Mouse (Mus musculus): ENCODE measurements around the gene Cmtm5. TPM values are rescaled to one million over a fixed set of nuclear protein-coding genes. Genes with fewer than 3 reads are reported as not detected.

Gene Cmtm5
- polyA plus RNA-seq, 1 experiment from 2014 or later = 8.5 TPM

MicroRNAs encoded within 50 kb of the gene (microRNA counts, 519-probe panel; counts per million panel counts)
- microRNA mmu-miR-208a (1,377 counts per million, percentile 6 among the panel's probes with 10 or more counts), microRNA mmu-miR-208b (1,133 counts per million, percentile 4 among the panel's probes with 10 or more counts)

Small RNAs within 50 kb of the gene (microRNA-seq; reads per million reads assigned to microRNA genes)
- gene Mir208a (2.9 reads per million, percentile 3 among the genes with 10 or more reads in this experiment), gene Mir208b (124 reads per million, percentile 51 among the genes with 10 or more reads in this experiment)

Other genes with a start within 250 kb of the Cmtm5 start
- 145 and 147 TPM in 2 replicates for gene Acin1, start 249.3 kb upstream of the Cmtm5 start, polyA plus RNA-seq (2014; fragmentation: Nextera tagmentation; extraction: Ambion mirVana)
- 0.17 and 0.24 TPM in 2 replicates for gene Gm29776, start 237.4 kb upstream of the Cmtm5 start, polyA plus RNA-seq (2014; fragmentation: Nextera tagmentation; extraction: Ambion mirVana)
- 0.69 TPM in 1 of 2 replicates, not detected in the other for gene Cebpe, start 224.1 kb upstream of the Cmtm5 start, polyA plus RNA-seq (2014; fragmentation: Nextera tagmentation; extraction: Ambion mirVana)
- gene Slc7a8, start 154.3 kb upstream of the Cmtm5 start, polyA plus RNA-seq (2014; fragmentation: Nextera tagmentation; extraction: Ambion mirVana) = 5.4 and 5.8 TPM in 2 replicates
- gene Rnf212b, start 122.1 kb upstream of the Cmtm5 start, polyA plus RNA-seq (2014; fragmentation: Nextera tagmentation; extraction: Ambion mirVana) = not detected in 2 replicates
- 7.9 and 9.2 TPM in 2 replicates for gene Homez, start 65.3 kb upstream of the Cmtm5 start, polyA plus RNA-seq (2014; fragmentation: Nextera tagmentation; extraction: Ambion mirVana)
- gene Ppp1r3e, start 58.7 kb upstream of the Cmtm5 start, polyA plus RNA-seq (2014; fragmentation: Nextera tagmentation; extraction: Ambion mirVana) = 2.8 and 2.9 TPM in 2 replicates
- gene Bcl2l2, start 52.9 kb upstream of the Cmtm5 start, polyA plus RNA-seq (2014; fragmentation: Nextera tagmentation; extraction: Ambion mirVana) = 6.1 and 6.2 TPM in 2 replicates
- not detected in 2 replicates for gene Gm20521, start 52.8 kb upstream of the Cmtm5 start, polyA plus RNA-seq (2014; fragmentation: Nextera tagmentation; extraction: Ambion mirVana)
- gene Pabpn1, start 43.8 kb upstream of the Cmtm5 start, polyA plus RNA-seq (2014; fragmentation: Nextera tagmentation; extraction: Ambion mirVana) = 136 and 152 TPM in 2 replicates
- 44.9 and 51.3 TPM in 2 replicates for gene Slc22a17, start 23.1 kb upstream of the Cmtm5 start, polyA plus RNA-seq (2014; fragmentation: Nextera tagmentation; extraction: Ambion mirVana)
- 40.1 and 41.0 TPM in 2 replicates for gene Efs, start 10.1 kb upstream of the Cmtm5 start, polyA plus RNA-seq (2014; fragmentation: Nextera tagmentation; extraction: Ambion mirVana)
- 0.32 TPM in 1 of 2 replicates, not detected in the other for gene Il25, start 3.6 kb upstream of the Cmtm5 start, polyA plus RNA-seq (2014; fragmentation: Nextera tagmentation; extraction: Ambion mirVana)
- gene Myh6, start 30.7 kb downstream of the Cmtm5 start, polyA plus RNA-seq (2014; fragmentation: Nextera tagmentation; extraction: Ambion mirVana) = 0.75 and 1.00 TPM in 2 replicates
- gene Gm17428, start 40.7 kb downstream of the Cmtm5 start, polyA plus RNA-seq (2014; fragmentation: Nextera tagmentation; extraction: Ambion mirVana) = not detected in 2 replicates
- gene Myh7, start 58.4 kb downstream of the Cmtm5 start, polyA plus RNA-seq (2014; fragmentation: Nextera tagmentation; extraction: Ambion mirVana) = 5.9 and 7.7 TPM in 2 replicates
- gene Ngdn, start 79.2 kb downstream of the Cmtm5 start, polyA plus RNA-seq (2014; fragmentation: Nextera tagmentation; extraction: Ambion mirVana) = 66.4 and 75.7 TPM in 2 replicates
- gene Zfhx2, start 156.1 kb downstream of the Cmtm5 start, polyA plus RNA-seq (2014; fragmentation: Nextera tagmentation; extraction: Ambion mirVana) = 6.0 and 6.6 TPM in 2 replicates
- gene Thtpa, start 158.5 kb downstream of the Cmtm5 start, polyA plus RNA-seq (2014; fragmentation: Nextera tagmentation; extraction: Ambion mirVana) = 19.8 and 25.0 TPM in 2 replicates
- 28.7 and 30.8 TPM in 2 replicates for gene Ap1g2, start 170.3 kb downstream of the Cmtm5 start, polyA plus RNA-seq (2014; fragmentation: Nextera tagmentation; extraction: Ambion mirVana)
- 2.6 and 2.7 TPM in 2 replicates for gene Jph4, start 180.7 kb downstream of the Cmtm5 start, polyA plus RNA-seq (2014; fragmentation: Nextera tagmentation; extraction: Ambion mirVana)